Mouse (Mus musculus): ENCODE results near the gene Hsd3b1. TPM values are rescaled to one million over a fixed set of nuclear protein-coding genes. Genes with fewer than 3 reads are reported as not detected.
"Not testable (repeated sequence)": the region's sequence is repeated elsewhere in the genome, so short reads cannot be mapped to it uniquely, and the experiment has no call there.

The Hsd3b1 gene
- total and polyA plus RNA-seq, 3 experiments: not detected

DNA sequence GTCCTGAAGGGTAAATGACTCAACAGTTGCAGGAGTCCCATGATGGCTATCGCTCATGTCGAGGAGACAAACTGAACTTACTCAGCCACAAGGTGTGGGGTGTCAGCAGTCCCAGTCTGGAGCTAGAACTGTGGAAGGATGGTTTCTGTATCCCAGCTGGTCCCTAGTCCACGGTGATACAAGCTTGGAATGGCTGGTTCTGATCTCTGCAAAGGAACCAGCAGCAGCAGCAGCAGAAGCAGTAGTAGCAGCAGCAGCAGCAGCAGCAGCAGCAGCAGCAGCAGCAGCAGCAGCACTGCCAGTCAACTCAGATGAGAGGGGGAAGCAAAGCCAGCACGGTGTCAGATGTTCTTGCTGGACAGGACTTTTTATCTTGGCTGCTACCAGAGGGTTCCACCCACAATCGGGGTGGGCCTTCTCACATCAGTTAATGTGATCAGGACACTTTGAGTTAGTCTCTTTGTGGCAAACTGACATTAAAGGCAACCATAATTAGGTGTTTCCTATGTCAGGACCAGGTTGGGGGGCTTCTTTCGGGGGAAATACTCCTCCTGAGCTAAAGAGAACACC is 45.4 kb downstream of the Hsd3b1 start, which contains the start of gene Hsd3b6:
Hsd3b6 (minus strand) TSS at position 343 of the 570 bp plus-strand sequence.
- Histone ChIP-seq H3K27me3 (ENCODE audit: insufficient read depth, low read length) (no peaks in the 10 kb centered on the region), H3K4me3 (ENCODE audit: low read depth, low read length) (no peak within 1 kb of the TSS), H3K36me3 (replicated peaks) (no peaks in the 10 kb centered on the region), H3K4me1 (ENCODE audit: insufficient read depth, low read depth, low read length) (no peaks in the 10 kb centered on the region), H3K9me3 (replicated peaks) (peaks cover 9% of the 10 kb centered on the region; the same call in 1 of the 2 replicates)
- DNase-seq (ENCODE audit: low spot score) (no peak), ATAC-seq (ENCODE audit: extremely low read depth, insufficient number of reproducible peaks, low FRiP score, poor library complexity, severe bottlenecking) (no peak)
- TF ChIP-seq GATA1 (IDR thresholded peaks at IDR 0.05; ENCODE audit: borderline replicate concordance, low read length) (no peak), TAL1 (conservative IDR thresholded peaks at IDR 0.05; ENCODE audit: low read depth, low read length) (no peak), GATA2 (IDR thresholded peaks at IDR 0.05; ENCODE audit: borderline replicate concordance, low read depth, low read length) (no peak), CTCF (IDR thresholded peaks at IDR 0.05; ENCODE audit: low read depth, low read length) (no peak), POLR2AphosphoS5 (IDR thresholded peaks at IDR 0.05; ENCODE audit: insufficient replicate concordance, low read depth, low read length) (no peak)

DNA sequence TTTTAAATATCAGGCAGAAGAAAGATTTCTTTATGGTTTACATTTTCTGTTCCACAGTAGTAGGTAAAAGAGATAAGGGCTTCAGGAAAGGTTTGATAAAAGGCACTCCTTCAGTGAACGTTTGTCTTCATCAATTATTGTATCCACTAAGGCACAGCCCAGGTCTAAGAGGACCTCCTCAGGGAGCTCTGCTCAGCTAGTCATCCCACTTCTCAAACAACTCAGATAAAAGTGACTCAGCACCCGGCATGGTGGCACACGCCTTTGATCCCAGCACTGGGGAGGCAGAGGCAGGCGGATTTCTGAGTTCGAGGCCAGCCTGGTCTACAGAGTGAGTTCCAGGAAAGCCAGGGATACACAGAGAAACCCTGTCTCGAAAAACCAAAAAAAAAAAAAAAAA is 46.9 kb downstream of the Hsd3b1 start:
- H3K27me3 ChIP-seq (ENCODE audit: insufficient read depth, low read length); DNase-seq (ENCODE audit: low spot score); H3K4me3 ChIP-seq (ENCODE audit: low read depth, low read length); ATAC-seq (ENCODE audit: extremely low read depth, insufficient number of reproducible peaks, low FRiP score, poor library complexity, severe bottlenecking); H3K4me1 ChIP-seq (ENCODE audit: insufficient read depth, low read depth, low read length); H3K9me3 ChIP-seq (replicated peaks); H3K36me3 ChIP-seq (replicated peaks): not testable (repeated sequence)

DNA sequence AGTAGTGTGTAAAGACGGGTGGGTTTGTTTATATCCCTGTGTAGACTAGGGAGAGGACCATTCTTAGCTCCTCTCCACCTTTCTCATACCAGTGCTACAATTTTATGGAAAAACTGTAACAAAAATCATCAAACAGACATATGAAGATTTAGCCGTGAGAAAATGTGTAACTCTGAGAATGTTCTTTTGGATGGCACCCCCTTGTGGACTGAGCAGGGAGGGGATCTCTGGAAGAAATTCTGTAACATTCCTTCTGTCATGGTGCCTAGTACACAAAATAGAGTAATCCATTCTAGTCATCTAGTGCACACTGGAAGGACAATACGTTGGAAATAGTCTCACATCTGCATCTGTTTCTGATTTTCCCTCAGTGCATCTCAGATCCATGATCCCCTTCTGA is 54.6 kb downstream of the Hsd3b1 start:
- not testable (repeated sequence) for DNase-seq (ENCODE audit: low spot score); ATAC-seq (ENCODE audit: extremely low read depth, insufficient number of reproducible peaks, low FRiP score, poor library complexity, severe bottlenecking); H3K27me3 ChIP-seq (ENCODE audit: insufficient read depth, low read length); H3K4me3 ChIP-seq (ENCODE audit: low read depth, low read length); H3K9me3 ChIP-seq (replicated peaks); H3K4me1 ChIP-seq (ENCODE audit: insufficient read depth, low read depth, low read length); H3K36me3 ChIP-seq (replicated peaks)

Other genes with a start within 250 kb of the Hsd3b1 start
- gene Hsd3b5, start 229.5 kb downstream of the Hsd3b1 start, total RNA-seq (2014; fragmentation: Nextera tagmentation): not detected in 2 replicates
- gene Hsd3b5, start 229.5 kb downstream of the Hsd3b1 start, total RNA-seq (2017): 0.11 TPM in 1 of 2 replicates, not detected in the other
- not detected in 2 replicates for gene Hsd3b5, start 229.5 kb downstream of the Hsd3b1 start, polyA plus RNA-seq (2012)
- not detected in 2 replicates for gene Hsd3b2, start 135.3 kb downstream of the Hsd3b1 start, total RNA-seq (2014; fragmentation: Nextera tagmentation)
- gene Hsd3b2, start 135.3 kb downstream of the Hsd3b1 start, total RNA-seq (2017): 0.06 and 0.11 TPM in 2 replicates
- gene Hsd3b2, start 135.3 kb downstream of the Hsd3b1 start, polyA plus RNA-seq (2012): not detected in 2 replicates
- gene Hsd3b3, start 96.7 kb downstream of the Hsd3b1 start, total RNA-seq (2014; fragmentation: Nextera tagmentation): not detected in 2 replicates
- gene Hsd3b3, start 96.7 kb downstream of the Hsd3b1 start, total RNA-seq (2017): 0.49 TPM in 1 of 2 replicates, not detected in the other
- not detected in 2 replicates for gene Hsd3b3, start 96.7 kb downstream of the Hsd3b1 start, polyA plus RNA-seq (2012)
- not detected in 2 replicates for gene Hsd3b6, start 45.4 kb downstream of the Hsd3b1 start, total RNA-seq (2014; fragmentation: Nextera tagmentation)
- gene Hsd3b6, start 45.4 kb downstream of the Hsd3b1 start, total RNA-seq (2017): 0.05 TPM in 1 of 2 replicates, not detected in the other
- gene Hsd3b6, start 45.4 kb downstream of the Hsd3b1 start, polyA plus RNA-seq (2012): not detected in 2 replicates
- gene Hao2, start 33.4 kb upstream of the Hsd3b1 start, total RNA-seq (2014; fragmentation: Nextera tagmentation): not detected in 2 replicates
- not detected in 2 replicates for gene Hao2, start 33.4 kb upstream of the Hsd3b1 start, total RNA-seq (2017)
- gene Hao2, start 33.4 kb upstream of the Hsd3b1 start, polyA plus RNA-seq (2012): not detected in 2 replicates